Mouse (Mus musculus): ENCODE results near the gene Mtus2.
"Not testable (repeated sequence)": the region's sequence is repeated elsewhere in the genome, so short reads cannot be mapped to it uniquely, and the experiment has no call there.

Mtus2 gene

GRCm38 (mm10) chr5:147956821-147957564 lies at the start of gene Mtus2:
Gene Mtus2 (plus strand): TSS chr5:147957320.
- DNase-seq (ENCODE audit: low spot score in 2 of 2), result peak; percentile 68 to 87

- no peak for DNase-seq (ENCODE audit: low spot score in 2 of 2)
Observed at GRCm38 (mm10) chr5:147907851-147908250, 49.3 kb upstream of the Mtus2 start.

- no peak for DNase-seq (ENCODE audit: low spot score in 2 of 2)
Observed at GRCm38 (mm10) chr5:147910807-147911509, 46.2 kb upstream of the Mtus2 start.

- DNase-seq (ENCODE audit: low spot score in 2 of 2), result no peak
Observed at GRCm38 (mm10) chr5:147911744-147912143, 45.4 kb upstream of the Mtus2 start.

GRCm38 (mm10) chr5:147913241-147913842 lies 43.8 kb upstream of the Mtus2 start:
- DNase-seq (ENCODE audit: low spot score in 2 of 2), result no peak

- no peak for DNase-seq (ENCODE audit: low spot score in 2 of 2)
Observed at GRCm38 (mm10) chr5:147915038-147915566, 42.0 kb upstream of the Mtus2 start.

- no peak for DNase-seq (ENCODE audit: low spot score in 2 of 2)
Observed at GRCm38 (mm10) chr5:147916171-147916570, 40.9 kb upstream of the Mtus2 start.

- no peak for DNase-seq (ENCODE audit: low spot score in 2 of 2)
Observed at GRCm38 (mm10) chr5:147918044-147918846, 38.9 kb upstream of the Mtus2 start.

- no peak for DNase-seq (ENCODE audit: low spot score in 2 of 2)
Observed at GRCm38 (mm10) chr5:147924621-147925020, 32.5 kb upstream of the Mtus2 start.

GRCm38 (mm10) chr5:147925935-147926604 lies 31.1 kb upstream of the Mtus2 start:
- DNase-seq (ENCODE audit: low spot score in 2 of 2), result no peak

GRCm38 (mm10) chr5:147928668-147929497 lies 28.2 kb upstream of the Mtus2 start:
- DNase-seq (ENCODE audit: low spot score in 2 of 2), result no peak

GRCm38 (mm10) chr5:147935096-147935495 lies 22.0 kb upstream of the Mtus2 start:
- DNase-seq (ENCODE audit: low spot score in 2 of 2), result no peak

GRCm38 (mm10) chr5:147939226-147939625 lies 17.9 kb upstream of the Mtus2 start:
- no peak for DNase-seq (ENCODE audit: low spot score in 2 of 2)

- no peak for DNase-seq (ENCODE audit: low spot score in 2 of 2)
Observed at GRCm38 (mm10) chr5:147945000-147945666, 12.0 kb upstream of the Mtus2 start.

GRCm38 (mm10) chr5:147949881-147950280 lies 7.2 kb upstream of the Mtus2 start:
- DNase-seq (ENCODE audit: low spot score in 2 of 2), result no peak

- no peak for DNase-seq (ENCODE audit: low spot score in 2 of 2)
Observed at GRCm38 (mm10) chr5:147951751-147952150, 5.4 kb upstream of the Mtus2 start.

- not testable (repeated sequence) for DNase-seq (ENCODE audit: low spot score in 2 of 2)
Observed at GRCm38 (mm10) chr5:147953181-147953580, 3.9 kb upstream of the Mtus2 start.

GRCm38 (mm10) chr5:147955671-147956070 lies 1.4 kb upstream of the Mtus2 start:
- no peak for DNase-seq (ENCODE audit: low spot score in 2 of 2)

GRCm38 (mm10) chr5:147956421-147956820 lies 699 bp upstream of the Mtus2 start:
- DNase-seq (ENCODE audit: low spot score in 2 of 2), result no peak

All from frontal cortex, postnatal 10 days (tissue).